Mouse (Mus musculus) liver, adult (tissue): Measurements from ENCODE around the gene Secisbp2l.

Experiments used
- GATA4 ChIP-seq: IDR thresholded peaks from 2 replicates; pipeline ENCODE4 v1.6.1; 2014; ENCODE audit warnings: mild to moderate bottlenecking, low read length; ENCODE audit not compliant: insufficient replicate concordance

Secisbp2l gene

GRCm38 (mm10) chr2:125782719-125783109 lies at the start of gene Secisbp2l:
Gene Secisbp2l (minus strand): TSS chr2:125782870.
- peak; percentile 77; the same call in 1 of the 2 replicates for TF ChIP-seq GATA4

GRCm38 (mm10) chr2:125829924-125830323 lies 47.3 kb upstream of the Secisbp2l start:
- TF ChIP-seq GATA4: no peak

GRCm38 (mm10) chr2:125827898-125828297 lies 45.2 kb upstream of the Secisbp2l start:
- no peak for TF ChIP-seq GATA4

- no peak for TF ChIP-seq GATA4
Measured at GRCm38 (mm10) chr2:125826201-125826600, 43.5 kb upstream of the Secisbp2l start.

GRCm38 (mm10) chr2:125820397-125820796 lies 37.7 kb upstream of the Secisbp2l start:
- peak; percentile 94 for TF ChIP-seq GATA4

GRCm38 (mm10) chr2:125813972-125814595 lies 31.4 kb upstream of the Secisbp2l start:
- TF ChIP-seq GATA4: no peak

GRCm38 (mm10) chr2:125811332-125811731 lies 28.7 kb upstream of the Secisbp2l start:
- no peak for TF ChIP-seq GATA4

GRCm38 (mm10) chr2:125809551-125809950 lies 26.9 kb upstream of the Secisbp2l start:
- TF ChIP-seq GATA4: no peak

- no peak for TF ChIP-seq GATA4
Measured at GRCm38 (mm10) chr2:125805826-125806225, 23.2 kb upstream of the Secisbp2l start.

- TF ChIP-seq GATA4: no peak
Measured at GRCm38 (mm10) chr2:125801947-125802346, 19.3 kb upstream of the Secisbp2l start.

GRCm38 (mm10) chr2:125801038-125801437 lies 18.4 kb upstream of the Secisbp2l start:
- no peak for TF ChIP-seq GATA4

- TF ChIP-seq GATA4: no peak
Measured at GRCm38 (mm10) chr2:125800428-125800827, 17.8 kb upstream of the Secisbp2l start.

- no peak for TF ChIP-seq GATA4
Measured at GRCm38 (mm10) chr2:125797872-125798271, 15.2 kb upstream of the Secisbp2l start.

- TF ChIP-seq GATA4: no peak
Measured at GRCm38 (mm10) chr2:125795118-125795517, 12.4 kb upstream of the Secisbp2l start.

GRCm38 (mm10) chr2:125794166-125794565 lies 11.5 kb upstream of the Secisbp2l start:
- no peak for TF ChIP-seq GATA4

GRCm38 (mm10) chr2:125792879-125793261 lies 10.2 kb upstream of the Secisbp2l start:
- TF ChIP-seq GATA4: no peak
